Mouse (Mus musculus): ENCODE results near the gene Rab11fip4. TPM values are rescaled to one million over a fixed set of nuclear protein-coding genes. Genes with fewer than 3 reads are reported as not detected.

The Rab11fip4 gene
- polyA plus RNA-seq, 1 experiment from 2014 or later, result 24.0 TPM

DNA sequence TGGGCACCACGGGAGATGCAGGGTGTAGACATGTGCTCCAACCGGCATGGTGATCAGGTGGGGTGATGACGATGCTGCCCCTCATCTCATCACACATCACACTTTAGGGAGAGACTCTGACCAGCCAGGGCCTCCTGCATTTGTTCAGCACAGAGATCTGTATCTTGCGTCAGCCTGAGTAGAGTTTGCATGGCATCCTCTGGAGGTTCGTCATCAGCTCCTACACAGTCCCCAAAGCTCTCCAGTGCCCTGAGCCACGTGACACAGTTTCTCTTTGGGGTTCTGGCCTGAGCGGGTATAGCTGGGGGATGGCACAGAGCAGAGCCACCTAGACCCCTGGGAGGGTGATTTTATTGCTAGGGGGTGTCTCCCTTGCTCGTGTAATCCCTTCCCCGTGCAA is 86.4 kb downstream of the Rab11fip4 start:
- no peak overlapping the region for H3K27ac ChIP-seq
- no peak for ATAC-seq (ENCODE audit: low FRiP score)
- H3K36me3 ChIP-seq (replicated peaks; ENCODE audit: control insufficient read depth, insufficient read depth), result peaks cover 13% of the 10 kb centered on the region; the same call in 1 of the 2 replicates
- DNase-seq (ENCODE audit: low spot score), result no peak
- WGBS, result 87% methylated on average over 9 of the region's 9 CpGs
- no peak overlapping the region for H3K4me3 ChIP-seq (replicated peaks; ENCODE audit: low read length)
- no peak overlapping the region for H3K9ac ChIP-seq
- H3K9me3 ChIP-seq (ENCODE audit: control insufficient read depth, low read length), result no peaks in the 10 kb centered on the region
- H3K27me3 ChIP-seq (ENCODE audit: control insufficient read depth, insufficient read depth, low read length), result no peaks in the 10 kb centered on the region
- no peak overlapping the region for H3K4me2 ChIP-seq (replicated peaks)
- peaks cover 25% of the 10 kb centered on the region for H3K4me1 ChIP-seq (replicated peaks; ENCODE audit: control insufficient read depth, insufficient read depth, low read length)

DNA sequence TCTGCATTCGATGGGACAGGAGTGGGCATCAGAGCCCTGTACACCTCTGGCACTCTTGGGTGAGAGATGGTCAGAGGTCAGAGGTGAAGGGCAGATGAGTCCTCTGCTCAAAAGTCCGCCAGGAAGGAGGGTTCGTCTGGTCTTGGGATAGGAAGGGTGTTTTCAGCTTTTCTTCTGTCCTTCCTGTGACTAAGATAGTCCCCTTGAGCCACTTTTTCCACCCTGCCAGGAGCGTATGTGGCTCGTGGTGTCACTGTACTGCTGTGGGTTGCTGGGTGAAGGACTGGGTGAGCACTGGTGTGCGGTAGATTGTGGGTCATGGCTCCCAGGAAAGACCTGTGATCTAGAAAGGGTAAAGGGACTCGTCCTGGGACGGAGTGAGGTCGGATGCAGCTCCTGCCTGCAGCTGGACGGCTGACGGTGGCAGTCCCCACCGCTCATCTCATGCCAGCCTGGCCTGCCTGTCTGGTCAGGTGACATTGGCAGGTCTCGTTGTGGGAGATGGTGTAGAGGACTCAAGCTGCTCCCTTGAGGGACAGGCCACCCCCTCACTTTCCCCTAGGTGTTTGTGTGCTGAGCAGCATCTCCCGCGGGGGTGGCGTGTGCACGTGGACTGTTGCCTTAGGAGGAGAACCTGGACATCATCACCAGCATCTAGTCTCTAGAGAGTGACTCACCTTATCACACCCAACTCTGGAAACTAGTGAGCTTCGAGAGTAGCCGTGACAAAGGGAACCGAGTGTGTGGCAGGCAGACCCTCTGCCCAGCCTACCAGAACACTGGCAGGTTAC is 87.5 kb downstream of the Rab11fip4 start:
- Histone ChIP-seq H3K9ac (no peak overlapping the region), H3K36me3 (replicated peaks; ENCODE audit: control insufficient read depth, insufficient read depth) (peaks cover 13% of the 10 kb centered on the region; the same call in 1 of the 2 replicates), H3K4me3 (replicated peaks; ENCODE audit: low read length) (no peak overlapping the region), H3K4me2 (replicated peaks) (no peak overlapping the region), H3K9me3 (ENCODE audit: control insufficient read depth, low read length) (no peaks in the 10 kb centered on the region), H3K27me3 (ENCODE audit: control insufficient read depth, insufficient read depth, low read length) (no peaks in the 10 kb centered on the region), H3K27ac (no peak overlapping the region), H3K4me1 (replicated peaks; ENCODE audit: control insufficient read depth, insufficient read depth, low read length) (peaks cover 25% of the 10 kb centered on the region)
- DNase-seq (ENCODE audit: low spot score) (no peak), ATAC-seq (ENCODE audit: low FRiP score) (no peak)
- 88% methylated on average over 20 of the region's 20 CpGs for WGBS

DNA sequence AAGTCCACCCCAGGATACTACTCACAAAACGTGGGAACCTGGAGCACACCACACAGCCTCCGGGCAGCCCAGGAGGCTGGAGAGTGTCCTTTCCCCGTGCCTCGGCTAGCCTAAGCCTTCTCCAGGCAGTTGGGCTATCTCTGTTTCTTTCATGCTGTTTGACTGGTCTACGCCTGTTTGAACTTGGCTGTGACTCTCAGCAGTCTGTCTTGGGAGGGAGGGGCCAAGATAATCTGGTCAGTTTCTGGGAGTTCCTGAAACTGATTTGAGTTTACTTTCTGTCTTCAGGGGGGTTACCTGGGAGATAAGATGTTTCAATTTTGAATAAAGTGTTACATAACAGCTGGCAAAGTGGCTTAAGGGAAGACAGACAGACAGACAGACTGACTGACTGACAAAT is 88.9 kb downstream of the Rab11fip4 start:
- Histone ChIP-seq H3K36me3 (replicated peaks; ENCODE audit: control insufficient read depth, insufficient read depth) (peaks cover 22% of the 10 kb centered on the region), H3K9me3 (ENCODE audit: control insufficient read depth, low read length) (no peaks in the 10 kb centered on the region), H3K4me1 (replicated peaks; ENCODE audit: control insufficient read depth, insufficient read depth, low read length) (peaks cover 19% of the 10 kb centered on the region), H3K4me3 (replicated peaks; ENCODE audit: low read length) (no peak overlapping the region), H3K27ac (no peak overlapping the region), H3K27me3 (ENCODE audit: control insufficient read depth, insufficient read depth, low read length) (no peaks in the 10 kb centered on the region), H3K4me2 (replicated peaks) (no peak overlapping the region), H3K9ac (no peak overlapping the region)
- WGBS, result 82% methylated on average over 5 of the region's 5 CpGs
- ATAC-seq (ENCODE audit: low FRiP score) (no peak), DNase-seq (ENCODE audit: low spot score) (no peak)

DNA sequence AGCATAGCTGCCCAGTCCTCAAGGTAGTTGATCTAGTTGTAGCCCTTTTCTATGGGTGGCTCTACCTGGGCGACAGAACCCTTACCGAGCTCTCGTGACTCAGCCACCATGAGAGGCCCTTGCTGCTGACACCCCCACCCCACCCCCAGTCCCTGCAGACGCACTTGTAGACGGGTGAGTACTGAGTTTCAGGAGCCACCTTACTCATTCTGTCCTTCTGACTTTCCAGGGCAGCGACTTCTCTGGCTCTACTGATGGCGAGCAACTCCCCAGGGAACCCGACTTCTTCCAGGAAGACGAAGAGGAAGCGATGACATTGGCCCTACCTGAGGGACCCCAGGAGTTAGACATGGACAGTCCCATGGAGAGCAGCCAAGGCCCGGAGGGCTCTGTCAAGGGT is 89.5 kb downstream of the Rab11fip4 start:
- WGBS, result 92% methylated on average over 11 of the region's 11 CpGs
- Histone ChIP-seq H3K4me3 (replicated peaks; ENCODE audit: low read length) (no peak overlapping the region), H3K4me2 (replicated peaks) (no peak overlapping the region), H3K9ac (no peak overlapping the region), H3K9me3 (ENCODE audit: control insufficient read depth, low read length) (no peaks in the 10 kb centered on the region), H3K36me3 (replicated peaks; ENCODE audit: control insufficient read depth, insufficient read depth) (peaks cover 28% of the 10 kb centered on the region), H3K4me1 (replicated peaks; ENCODE audit: control insufficient read depth, insufficient read depth, low read length) (peaks cover 13% of the 10 kb centered on the region), H3K27me3 (ENCODE audit: control insufficient read depth, insufficient read depth, low read length) (no peaks in the 10 kb centered on the region), H3K27ac (no peak overlapping the region)
- DNase-seq (ENCODE audit: low spot score), result no peak
- ATAC-seq (ENCODE audit: low FRiP score), result no peak

DNA sequence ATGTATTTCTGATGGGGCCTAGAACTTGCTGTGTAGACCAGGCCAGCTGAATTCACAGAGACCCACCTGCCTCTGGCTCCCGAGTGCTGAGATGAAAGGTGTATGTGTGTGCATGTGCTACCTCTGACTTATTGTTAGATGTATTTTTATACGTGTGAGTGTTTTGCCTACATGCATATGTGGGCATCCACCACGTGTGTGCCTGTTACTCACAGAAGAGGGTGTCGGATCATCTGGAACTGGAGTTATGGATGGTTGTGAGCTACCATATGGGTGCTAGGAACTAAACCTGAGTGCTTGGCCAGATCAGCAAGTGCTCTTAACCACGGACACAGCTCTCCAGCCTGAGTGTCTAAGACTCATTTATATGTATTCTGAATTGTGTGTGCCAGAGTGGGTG is 90.2 kb downstream of the Rab11fip4 start:
- Histone ChIP-seq H3K9ac (no peak overlapping the region), H3K4me1 (replicated peaks; ENCODE audit: control insufficient read depth, insufficient read depth, low read length) (peaks cover 7% of the 10 kb centered on the region; the same call in 1 of the 2 replicates), H3K36me3 (replicated peaks; ENCODE audit: control insufficient read depth, insufficient read depth) (peaks cover 29% of the 10 kb centered on the region), H3K27ac (no peak overlapping the region), H3K4me2 (replicated peaks) (no peak overlapping the region), H3K4me3 (replicated peaks; ENCODE audit: low read length) (no peak overlapping the region), H3K9me3 (ENCODE audit: control insufficient read depth, low read length) (no peaks in the 10 kb centered on the region), H3K27me3 (ENCODE audit: control insufficient read depth, insufficient read depth, low read length) (no peaks in the 10 kb centered on the region)
- no peak for DNase-seq (ENCODE audit: low spot score)
- no peak for ATAC-seq (ENCODE audit: low FRiP score)
- 90% methylated on average over 5 of the region's 5 CpGs for WGBS

DNA sequence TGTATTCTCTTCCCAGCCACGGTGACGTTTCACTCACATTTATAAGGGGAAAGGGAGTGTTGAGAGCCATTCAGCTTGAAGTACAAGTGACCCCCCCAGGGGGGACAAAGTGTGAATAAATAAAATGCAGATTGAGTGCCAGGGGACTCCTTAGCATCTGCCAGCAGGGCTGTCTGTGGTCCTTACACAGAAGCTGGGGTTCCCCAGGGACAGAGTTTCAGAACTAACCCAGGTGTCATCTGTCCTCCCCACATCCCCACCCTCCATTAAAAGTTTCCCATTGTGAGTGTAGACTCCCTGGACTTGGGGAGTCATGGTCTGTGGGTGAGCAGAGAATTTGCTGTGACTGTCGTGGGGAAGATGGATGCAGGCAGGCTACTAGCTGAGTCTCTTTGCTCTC is 90.8 kb downstream of the Rab11fip4 start:
- Histone ChIP-seq H3K27ac (no peak overlapping the region), H3K36me3 (replicated peaks; ENCODE audit: control insufficient read depth, insufficient read depth) (peaks cover 35% of the 10 kb centered on the region), H3K4me2 (replicated peaks) (no peak overlapping the region), H3K4me1 (replicated peaks; ENCODE audit: control insufficient read depth, insufficient read depth, low read length) (0 out of 2 replicates have a peak, but pooled peaks cover 6% of the 10 kb centered on the region), H3K9me3 (ENCODE audit: control insufficient read depth, low read length) (no peaks in the 10 kb centered on the region), H3K9ac (no peak overlapping the region), H3K4me3 (replicated peaks; ENCODE audit: low read length) (no peak overlapping the region), H3K27me3 (ENCODE audit: control insufficient read depth, insufficient read depth, low read length) (no peaks in the 10 kb centered on the region)
- DNase-seq (ENCODE audit: low spot score), result no peak
- ATAC-seq (ENCODE audit: low FRiP score), result no peak
- WGBS, result 48% methylated on average over 3 of the region's 3 CpGs

- Histone ChIP-seq H3K36me3 (replicated peaks; ENCODE audit: control insufficient read depth, insufficient read depth) (peaks cover 45% of the 10 kb centered on the region), H3K4me1 (replicated peaks; ENCODE audit: control insufficient read depth, insufficient read depth, low read length) (no peaks in the 10 kb centered on the region), H3K27ac (no peak overlapping the region), H3K9ac (no peak overlapping the region), H3K27me3 (ENCODE audit: control insufficient read depth, insufficient read depth, low read length) (no peaks in the 10 kb centered on the region), H3K4me3 (replicated peaks; ENCODE audit: low read length) (no peak overlapping the region), H3K9me3 (ENCODE audit: control insufficient read depth, low read length) (no peaks in the 10 kb centered on the region), H3K4me2 (replicated peaks) (no peak overlapping the region)
- DNase-seq (ENCODE audit: low spot score) (no peak), ATAC-seq (ENCODE audit: low FRiP score) (no peak)
- WGBS, result 90% methylated on average over 11 of the region's 11 CpGs
Observed at GRCm38 (mm10) chr11:79685109-79685508, 94.1 kb downstream of the Rab11fip4 start.

DNA sequence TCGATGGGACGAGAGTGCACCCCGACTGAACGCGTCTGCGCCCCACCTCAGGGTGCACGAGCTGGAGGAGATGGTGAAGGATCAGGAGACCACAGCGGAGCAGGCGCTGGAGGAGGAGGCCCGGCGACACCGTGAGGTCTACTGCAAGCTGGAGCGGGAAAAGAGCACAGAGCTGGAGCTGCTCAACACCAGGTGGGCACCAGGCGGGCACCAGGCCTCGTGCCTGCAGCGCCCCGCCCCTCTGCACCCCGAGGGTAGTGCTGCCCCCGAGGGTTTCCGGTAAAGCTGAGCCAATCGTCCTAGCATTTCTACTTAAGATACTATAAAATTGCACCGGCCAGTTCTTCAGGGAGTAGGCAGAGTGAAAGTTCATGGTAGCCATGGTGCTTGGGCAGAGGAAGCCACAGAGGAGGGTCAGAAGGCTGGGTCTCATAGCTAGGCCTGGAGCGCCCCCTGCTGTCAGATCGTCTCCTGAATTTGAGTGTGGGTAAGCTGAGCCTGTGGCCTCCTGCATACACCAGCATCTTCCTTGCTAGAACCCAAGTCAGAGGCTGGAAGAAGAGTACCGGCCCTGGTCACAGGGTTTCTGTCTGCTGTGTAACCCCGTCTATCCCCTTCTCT is 95.6 kb downstream of the Rab11fip4 start:
- Histone ChIP-seq H3K9me3 (ENCODE audit: control insufficient read depth, low read length) (no peaks in the 10 kb centered on the region), H3K36me3 (replicated peaks; ENCODE audit: control insufficient read depth, insufficient read depth) (peaks cover 53% of the 10 kb centered on the region), H3K4me2 (replicated peaks) (no peak overlapping the region), H3K9ac (no peak overlapping the region), H3K27ac (no peak overlapping the region), H3K4me1 (replicated peaks; ENCODE audit: control insufficient read depth, insufficient read depth, low read length) (no peaks in the 10 kb centered on the region), H3K27me3 (ENCODE audit: control insufficient read depth, insufficient read depth, low read length) (no peaks in the 10 kb centered on the region), H3K4me3 (replicated peaks; ENCODE audit: low read length) (no peak overlapping the region)
- WGBS, result 69% methylated on average over 26 of the region's 26 CpGs
- peak; percentile 64; the same call in 1 of the 2 replicates for ATAC-seq (ENCODE audit: low FRiP score)
- DNase-seq (ENCODE audit: low spot score), result peak; percentile 94

DNA sequence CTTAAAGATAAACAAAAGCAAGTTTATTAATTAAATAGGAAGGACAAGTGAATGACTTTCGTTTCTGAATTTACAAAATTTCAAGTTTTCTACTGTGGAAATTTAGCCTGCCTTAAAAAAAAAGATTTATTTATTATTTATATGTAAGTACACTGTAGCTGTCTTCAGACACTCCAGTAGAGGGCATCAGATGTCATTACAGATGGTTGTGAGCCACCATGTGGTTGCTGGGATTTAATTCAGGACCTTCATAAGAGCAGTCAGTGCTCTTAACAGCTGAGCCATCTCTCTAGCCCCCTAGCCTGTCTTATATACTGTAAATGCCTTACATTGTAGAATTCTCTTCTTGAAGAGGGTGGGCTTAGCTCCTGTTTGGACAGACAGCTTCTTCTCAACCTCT is 98.9 kb downstream of the Rab11fip4 start:
- no peak for DNase-seq (ENCODE audit: low spot score)
- no peak for ATAC-seq (ENCODE audit: low FRiP score)
- Histone ChIP-seq H3K4me1 (replicated peaks; ENCODE audit: control insufficient read depth, insufficient read depth, low read length) (no peaks in the 10 kb centered on the region), H3K9me3 (ENCODE audit: control insufficient read depth, low read length) (no peaks in the 10 kb centered on the region), H3K27me3 (ENCODE audit: control insufficient read depth, insufficient read depth, low read length) (no peaks in the 10 kb centered on the region), H3K4me3 (replicated peaks; ENCODE audit: low read length) (no peak overlapping the region), H3K36me3 (replicated peaks; ENCODE audit: control insufficient read depth, insufficient read depth) (peaks cover 69% of the 10 kb centered on the region), H3K27ac (no peak overlapping the region), H3K9ac (no peak overlapping the region), H3K4me2 (replicated peaks) (no peak overlapping the region)
- WGBS, result 89% methylated on average over 1 of the region's 1 CpGs

Measured in hindbrain, embryonic 14.5 days (tissue).